Mouse (Mus musculus) heart, embryonic 16.5 days (tissue): ENCODE measurements around the gene Cfap97. TPM values are rescaled to one million over a fixed set of nuclear protein-coding genes. Genes with fewer than 3 reads are reported as not detected.

Source experiments
- ATAC-seq: fragments of 200-750 bp; cut with Nextera tagmentation; replicated peaks from 2 replicates; pipeline ENCODE4 v1.8.0; 2017; ENCODE audit warnings: moderate number of reproducible peaks; ENCODE audit not compliant: insufficient read depth, low FRiP score; ENCODE audit errors: extremely low read depth
- H3K27ac ChIP-seq: fragments of 300-500 bp; sonication (generic); 2 replicates; pipeline ENCODE4 v1.5.1; 2014; ENCODE audit warnings: mild to moderate bottlenecking, low read length, control low read depth, moderate library complexity
- H3K27me3 ChIP-seq: fragments of 300-500 bp; sonication (generic); 2 replicates; pipeline ENCODE4 v1.6.1; 2014; ENCODE audit warnings: low read length, mixed read lengths; ENCODE audit not compliant: control insufficient read depth, insufficient read depth
- H3K36me3 ChIP-seq: fragments of 300-500 bp; sonication (generic); 2 replicates; pipeline ENCODE4 v1.6.1; 2014; ENCODE audit not compliant: control insufficient read depth, insufficient read depth
- H3K4me1 ChIP-seq: fragments of 300-500 bp; sonication (generic); 2 replicates; pipeline ENCODE4 v1.6.1; 2014; ENCODE audit warnings: low read length, mixed read lengths; ENCODE audit not compliant: control insufficient read depth, insufficient read depth
- H3K4me2 ChIP-seq: fragments of 300-500 bp; sonication (generic); 2 replicates; pipeline ENCODE4 v1.6.1; 2014; ENCODE audit warnings: low read depth, mild to moderate bottlenecking, control low read depth, low read length
- H3K4me3 ChIP-seq: fragments of 300-500 bp; sonication (generic); 2 replicates; pipeline ENCODE4 v1.5.1; 2014; ENCODE audit warnings: mild to moderate bottlenecking, control low read depth, low read length
- H3K9ac ChIP-seq: fragments of 300-500 bp; sonication (generic); 2 replicates; pipeline ENCODE4 v1.6.1; 2014; ENCODE audit warnings: low read length, control low read depth
- H3K9me3 ChIP-seq: fragments of 300-500 bp; sonication (generic); replicated peaks from 2 replicates; pipeline ENCODE4 v1.6.1; 2016; ENCODE audit warnings: low read length; ENCODE audit not compliant: control insufficient read depth
- WGBS: fragments of 180-500 bp; shearing (Covaris S2); extraction: QIAGEN DNeasy Blood & Tissue Kit; methylation state at CpG from one replicate; pipeline ENCODE4 v1.1.7; 2014; 5-methylcytosine and 5-hydroxymethylcytosine counted together
- microRNA-seq: library from miRNA; unstranded; fragments of <30 nt; microRNA quantifications from one replicate; pipeline ENCODE4, GENCODE M21; 2017
- polyA plus RNA-seq: library from polyadenylated mRNA; unstranded; fragments of >200 nt; fragmentation: Nextera tagmentation; extraction: Ambion mirVana; gene quantifications from 2 replicates; pipeline ENCODE4 v1.2.1, GENCODE M21; 2015

Gene Cfap97
- polyA plus RNA-seq, 1 experiment from 2014 or later = 16.9 TPM

DNA sequence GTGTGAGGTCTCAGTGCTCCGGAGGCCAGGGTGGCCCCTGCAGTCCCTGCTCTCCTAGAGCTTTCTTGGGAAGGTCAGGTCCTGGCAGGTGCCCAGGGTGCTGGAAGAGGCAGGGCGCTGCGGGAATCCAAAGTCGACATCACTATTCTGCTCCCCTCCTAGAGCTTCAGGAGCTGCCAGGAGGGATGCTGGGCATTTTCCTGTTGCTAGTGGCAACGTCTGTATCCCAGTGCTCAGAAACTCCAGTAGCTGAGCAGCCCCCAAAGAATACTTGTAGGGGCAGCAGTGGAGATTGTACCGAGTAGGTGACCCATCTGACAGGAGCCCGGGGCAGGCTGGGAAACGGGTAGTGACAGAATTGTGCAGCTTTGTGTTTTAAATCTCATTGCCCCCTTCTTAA lies 81.2 kb downstream of the Cfap97 start:
- Histone ChIP-seq H3K9ac (no peak overlapping the region), H3K36me3 (no peaks in the 10 kb centered on the region), H3K9me3 (no peaks in the 10 kb centered on the region), H3K4me3 (no peak overlapping the region), H3K27me3 (no peaks in the 10 kb centered on the region), H3K4me1 (peaks cover 7% of the 10 kb centered on the region), H3K4me2 (no peak overlapping the region), H3K27ac (no peak overlapping the region)
- ATAC-seq = no peak
- WGBS = 61% methylated on average over 8 of the region's 8 CpGs

DNA sequence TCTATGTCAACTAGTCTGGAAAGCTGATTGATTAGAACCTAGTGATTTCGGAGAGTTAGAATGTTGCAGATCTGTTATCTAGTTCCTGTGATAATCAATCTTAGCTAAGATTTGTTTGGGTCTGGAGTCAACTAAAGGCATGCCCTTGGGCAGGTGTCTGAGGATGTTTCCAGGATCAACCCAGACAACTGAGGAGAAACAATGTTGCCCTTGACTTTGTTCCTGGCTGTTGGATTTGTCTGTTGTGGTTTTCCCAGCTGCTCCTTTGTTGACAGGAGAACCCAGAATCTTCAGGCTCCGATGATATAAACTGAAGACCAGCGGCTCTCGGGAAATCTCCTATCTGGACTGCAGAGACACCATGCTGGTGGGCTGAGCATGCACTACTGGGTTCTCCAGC lies 83.2 kb downstream of the Cfap97 start:
- no peak overlapping the region for H3K4me2 ChIP-seq
- WGBS = 81% methylated on average over 4 of the region's 4 CpGs
- H3K4me3 ChIP-seq = no peak overlapping the region
- peaks cover 7% of the 10 kb centered on the region for H3K4me1 ChIP-seq
- no peak overlapping the region for H3K27ac ChIP-seq
- H3K36me3 ChIP-seq = no peaks in the 10 kb centered on the region
- H3K9ac ChIP-seq = no peak overlapping the region
- no peaks in the 10 kb centered on the region for H3K9me3 ChIP-seq
- no peak for ATAC-seq
- no peaks in the 10 kb centered on the region for H3K27me3 ChIP-seq

DNA sequence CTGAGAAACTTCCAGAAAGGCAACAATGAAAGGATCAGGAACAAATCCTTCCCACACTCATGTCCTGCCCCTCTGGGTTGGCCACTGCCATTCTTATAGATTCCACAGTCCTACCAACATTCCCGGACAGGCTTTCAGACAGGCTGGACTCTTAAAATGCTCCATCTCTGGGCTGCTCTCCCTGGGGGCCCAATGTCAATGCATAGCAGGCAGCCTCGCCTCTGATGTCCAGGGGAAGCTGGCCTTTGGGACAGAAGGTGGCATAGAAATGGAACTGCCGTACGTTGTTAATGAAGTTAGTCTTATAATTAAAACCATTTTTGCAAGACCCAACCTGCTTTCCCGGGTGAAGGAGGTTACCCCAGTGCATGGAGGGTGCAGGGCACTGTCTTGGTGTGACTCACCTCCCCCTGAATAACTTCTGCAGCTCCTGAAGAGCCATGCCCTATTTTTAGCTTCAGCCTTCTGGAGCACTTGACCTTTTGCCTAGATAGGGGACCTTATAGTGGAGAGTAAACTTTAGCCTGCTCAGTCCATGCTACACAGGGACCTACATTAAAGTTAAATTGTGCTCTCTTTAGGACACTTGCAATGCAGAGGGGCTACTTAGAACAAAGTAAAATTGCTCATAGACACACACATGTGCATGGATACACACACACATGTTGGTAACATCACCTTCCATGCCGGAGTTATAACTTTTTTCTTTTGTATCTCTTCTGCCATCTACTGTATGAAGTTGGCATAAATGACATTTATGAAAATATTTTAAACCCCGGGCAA lies 85.1 kb downstream of the Cfap97 start:
- WGBS = 29% methylated on average over 7 of the region's 7 CpGs
- Histone ChIP-seq H3K4me2 (peak overlapping the region; percentile 50), H3K36me3 (no peaks in the 10 kb centered on the region), H3K9ac (0 out of 2 replicates have a peak overlapping the region, but pooled peaks have one; percentile 17), H3K4me1 (peaks cover 7% of the 10 kb centered on the region), H3K27ac (peak overlapping the region; percentile 81), H3K4me3 (no peak overlapping the region), H3K9me3 (no peaks in the 10 kb centered on the region), H3K27me3 (no peaks in the 10 kb centered on the region)
- ATAC-seq = peak; percentile 83

DNA sequence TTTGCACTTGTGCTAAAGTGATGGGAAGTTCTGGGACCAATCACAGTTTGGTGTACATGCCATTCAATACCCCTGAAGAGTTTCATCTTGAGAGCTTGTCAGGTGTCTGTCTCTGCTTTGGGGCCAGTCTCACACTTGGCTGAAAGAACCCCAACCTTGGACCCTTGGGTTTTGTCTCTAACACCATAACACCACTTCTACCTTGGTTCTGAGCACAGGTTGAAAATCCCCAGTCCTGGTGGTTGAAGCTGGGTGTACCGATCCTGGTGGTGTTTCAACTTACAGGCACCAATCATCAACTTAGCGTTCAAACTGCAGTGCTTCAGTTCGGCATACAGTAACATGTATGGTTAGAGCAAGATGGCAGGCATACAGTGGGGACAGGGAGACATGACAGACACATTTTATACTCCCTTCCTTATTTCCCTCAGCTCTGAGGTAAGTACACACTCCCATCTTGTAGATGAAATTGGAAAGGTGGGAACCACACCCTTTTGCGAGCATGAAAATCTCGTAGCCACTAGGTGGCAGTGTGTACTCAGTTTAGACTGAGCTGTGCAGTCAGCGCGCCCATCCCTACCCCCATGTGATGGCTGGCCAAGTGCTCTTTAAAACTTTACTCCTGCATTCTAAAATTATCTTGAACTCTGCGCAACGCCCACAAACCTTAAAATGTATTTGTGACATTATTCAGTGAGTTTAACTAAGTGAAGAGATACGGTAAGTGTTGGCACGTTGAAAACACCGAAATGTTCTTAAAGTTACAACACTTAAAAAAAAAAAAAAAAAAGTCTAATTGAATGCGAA lies 90.2 kb downstream of the Cfap97 start:
- Histone ChIP-seq H3K36me3 (no peaks in the 10 kb centered on the region), H3K4me2 (peak overlapping the region; percentile 37), H3K4me1 (peaks cover 14% of the 10 kb centered on the region), H3K9me3 (no peaks in the 10 kb centered on the region), H3K27ac (no peak overlapping the region), H3K4me3 (no peak overlapping the region), H3K27me3 (no peaks in the 10 kb centered on the region), H3K9ac (peak overlapping the region; percentile 15; the same call in 1 of the 2 replicates)
- peak; percentile 69; the same call in 1 of the 2 replicates for ATAC-seq
- 18% methylated on average over 13 of the region's 13 CpGs for WGBS

DNA sequence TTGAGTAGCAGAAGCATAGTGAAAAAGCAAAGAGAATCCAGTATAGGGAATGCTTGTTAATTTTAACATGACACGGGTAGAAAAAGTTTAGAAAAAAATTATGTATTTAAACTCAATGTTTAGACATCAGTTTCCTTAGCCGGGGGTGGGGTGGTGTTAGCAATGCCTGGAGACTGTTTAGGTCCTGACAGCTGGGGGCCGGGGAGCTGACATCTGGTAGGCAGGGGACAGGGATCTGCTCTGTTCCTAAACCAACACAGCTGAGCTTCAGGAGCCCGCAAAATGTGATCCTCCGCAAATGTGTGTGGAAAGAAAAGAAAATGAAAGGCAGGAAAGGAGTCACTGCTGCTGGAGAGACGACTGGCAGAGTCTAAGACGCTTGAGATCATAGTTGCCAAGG lies 91.4 kb downstream of the Cfap97 start:
- H3K4me2 ChIP-seq = no peak overlapping the region
- peaks cover 14% of the 10 kb centered on the region for H3K4me1 ChIP-seq
- H3K36me3 ChIP-seq = no peaks in the 10 kb centered on the region
- 34% methylated on average over 7 of the region's 7 CpGs for whole genome bisulfite sequencing
- no peaks in the 10 kb centered on the region for H3K9me3 ChIP-seq
- no peak overlapping the region for H3K4me3 ChIP-seq
- H3K27ac ChIP-seq = no peak overlapping the region
- ATAC-seq = no peak
- H3K27me3 ChIP-seq = no peaks in the 10 kb centered on the region
- H3K9ac ChIP-seq = no peak overlapping the region

Small RNA genes within 50 kb of the gene (microRNA-seq; reads per million reads assigned to microRNA genes)
- gene Gm23812 = not detected

Other genes with a start within 250 kb of the Cfap97 start
- gene Ccdc110, start 217.2 kb upstream of the Cfap97 start, polyA plus RNA-seq = 0.16 TPM in 1 of 2 replicates, not detected in the other
- gene 1700029J07Rik, start 176.5 kb upstream of the Cfap97 start, polyA plus RNA-seq = 3.1 and 3.8 TPM in 2 replicates
- gene Ufsp2, start 176.2 kb upstream of the Cfap97 start, polyA plus RNA-seq = 46.6 and 51.2 TPM in 2 replicates
- gene Lrp2bp, start 152.5 kb upstream of the Cfap97 start, polyA plus RNA-seq = 0.76 and 1.3 TPM in 2 replicates
- 24.7 and 26.1 TPM in 2 replicates for gene Ankrd37, start 146.1 kb upstream of the Cfap97 start, polyA plus RNA-seq
- 3.4 and 4.8 TPM in 2 replicates for gene Snx25, start 388 bp downstream of the Cfap97 start, polyA plus RNA-seq
- gene Slc25a4, start 59.5 kb downstream of the Cfap97 start, polyA plus RNA-seq = 2,893 and 2,917 TPM in 2 replicates
- gene Helt, start 142.9 kb downstream of the Cfap97 start, polyA plus RNA-seq = not detected in 2 replicates